Mouse (Mus musculus) liver, adult 2 months (tissue): ENCODE results near the gene Trim10.

Source experiments
- CTCF ChIP-seq: fragments of 200-500 bp; IDR thresholded peaks from 2 replicates; pipeline ENCODE4 v1.5.1; 2011; ENCODE audit warnings: low read depth, low read length, control low read depth
- POLR2A ChIP-seq: fragments of 200-500 bp; IDR thresholded peaks from 2 replicates; pipeline ENCODE4 v1.6.1; 2011; ENCODE audit warnings: low read length, control low read depth; ENCODE audit not compliant: insufficient read depth; ENCODE audit errors: extremely low read depth

DNA sequence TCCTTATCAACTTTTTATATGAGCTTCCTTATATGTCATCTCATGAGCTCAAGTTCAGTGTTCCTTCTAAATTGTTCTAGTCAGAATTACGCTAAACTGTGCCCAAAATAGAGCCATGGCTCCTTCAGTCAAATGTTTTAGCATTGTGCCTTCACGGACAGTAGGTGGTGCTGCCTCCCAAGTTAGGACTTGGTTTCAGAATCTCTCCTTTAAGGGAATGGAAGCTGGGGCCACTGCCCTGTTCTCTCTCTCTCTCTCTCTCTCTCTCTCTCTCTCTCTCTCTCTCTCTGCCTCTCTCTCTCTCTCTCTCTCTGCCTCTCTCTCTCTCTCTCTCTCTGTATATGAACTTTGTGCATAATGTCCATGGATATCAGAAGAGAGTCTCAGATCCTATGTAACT lies 23.0 kb downstream of the Trim10 start:
- TF ChIP-seq CTCF (peak; percentile 50), POLR2A (no peak)
